Comparison of ENCODE assay signal across 8 mouse cellular contexts in the genomic region with DNA sequence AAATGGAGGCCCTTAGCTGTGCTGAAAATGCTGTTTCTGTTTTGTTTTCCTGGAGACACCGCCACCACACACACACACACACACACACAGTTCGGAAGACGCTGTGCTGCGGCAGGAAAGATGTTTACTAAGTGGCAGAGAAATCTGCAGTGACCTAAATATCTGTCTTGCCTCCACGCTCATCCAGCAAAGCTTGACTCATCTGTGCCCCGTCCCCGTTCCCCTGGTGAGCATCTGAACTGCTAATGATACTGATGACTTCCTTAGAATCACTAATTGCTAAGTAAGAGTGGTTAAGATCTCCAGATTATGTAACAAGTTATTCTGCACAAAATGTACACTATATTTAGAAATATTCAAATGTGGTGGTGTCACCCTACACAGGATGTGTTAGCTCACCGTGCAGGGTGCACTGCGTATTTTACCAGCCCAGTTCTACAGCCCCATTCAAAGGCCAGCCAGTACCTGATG. TPM values are rescaled to one million over a fixed set of nuclear protein-coding genes. Genes with fewer than 3 reads are reported as not detected.
DNase-seq lines count a peak whose midpoint lies in the region; ATAC-seq and TF ChIP-seq lines count a peak whose summit lies in the region.

No protein-coding gene starts in this region.

- peaks cover 77% of the 10 kb centered on the region for H3K4me1 ChIP-seq in hindbrain, embryonic 10.5 days (replicated peaks)
- peaks cover 6% of the 10 kb centered on the region; the same call in 1 of the 2 replicates for H3K4me1 ChIP-seq in hindbrain, embryonic 11.5 days (replicated peaks; ENCODE audit: control insufficient read depth, insufficient read depth, low read length)
- peaks cover 49% of the 10 kb centered on the region for H3K4me1 ChIP-seq in G1E (ENCODE audit: insufficient read depth, low read depth, low read length)
- peaks cover 71% of the 10 kb centered on the region for H3K4me1 ChIP-seq in forebrain, embryonic 16.5 days (replicated peaks; ENCODE audit: control insufficient read depth, insufficient read depth, low read length)
- H3K4me1 ChIP-seq in limb, embryonic 10.5 days, result peaks cover 75% of the 10 kb centered on the region
- H3K4me1 ChIP-seq in neural tube, embryonic 14.5 days (ENCODE audit: control insufficient read depth, insufficient read depth, low read length), result peaks cover 60% of the 10 kb centered on the region

- no peak for TF ChIP-seq CTCF in G1E (IDR thresholded peaks at IDR 0.05; ENCODE audit: low read depth, low read length)

- no peak overlapping the region for H3K4me3 ChIP-seq in hindbrain, embryonic 10.5 days
- no peak overlapping the region for H3K4me3 ChIP-seq in hindbrain, embryonic 11.5 days (ENCODE audit: low read depth, low read length)
- peak overlapping the region; percentile 54; the same call in 1 of the 2 replicates for H3K4me3 ChIP-seq in G1E (ENCODE audit: low read depth, low read length)
- no peak overlapping the region for H3K4me3 ChIP-seq in forebrain, embryonic 16.5 days (replicated peaks; ENCODE audit: low read length)
- H3K4me3 ChIP-seq in limb, embryonic 10.5 days, result peak overlapping the region; percentile 69; the same call in 1 of the 2 replicates
- H3K4me3 ChIP-seq in neural tube, embryonic 14.5 days (ENCODE audit: low read depth, low read length), result no peak overlapping the region

- no peak overlapping the region for H3K4me2 ChIP-seq in hindbrain, embryonic 11.5 days (replicated peaks; ENCODE audit: low read depth, low read length)
- H3K4me2 ChIP-seq in forebrain, embryonic 16.5 days (ENCODE audit: low read length), result peak overlapping the region; percentile 23
- H3K4me2 ChIP-seq in neural tube, embryonic 14.5 days (ENCODE audit: low read depth, low read length), result peak overlapping the region; percentile 16; the same call in 1 of the 2 replicates

- peaks cover 25% of the 10 kb centered on the region for H3K36me3 ChIP-seq in hindbrain, embryonic 10.5 days
- no peaks in the 10 kb centered on the region for H3K36me3 ChIP-seq in hindbrain, embryonic 11.5 days (ENCODE audit: control insufficient read depth, insufficient read depth, low read length)
- H3K36me3 ChIP-seq in G1E (replicated peaks), result peaks cover 67% of the 10 kb centered on the region
- no peaks in the 10 kb centered on the region for H3K36me3 ChIP-seq in forebrain, embryonic 16.5 days (ENCODE audit: control insufficient read depth, insufficient read depth)
- peaks cover 27% of the 10 kb centered on the region for H3K36me3 ChIP-seq in limb, embryonic 10.5 days
- peaks cover 5% of the 10 kb centered on the region; the same call in 1 of the 2 replicates for H3K36me3 ChIP-seq in neural tube, embryonic 14.5 days (ENCODE audit: control insufficient read depth, insufficient read depth, low read length)

- no peak overlapping the region for H3K9ac ChIP-seq in hindbrain, embryonic 11.5 days (ENCODE audit: low read depth, low read length)
- H3K9ac ChIP-seq in forebrain, embryonic 16.5 days (replicated peaks; ENCODE audit: low read depth, low read length), result no peak overlapping the region
- H3K9ac ChIP-seq in neural tube, embryonic 14.5 days (replicated peaks; ENCODE audit: low read depth, low read length), result no peak overlapping the region

- H3K27me3 ChIP-seq in hindbrain, embryonic 10.5 days (ENCODE audit: insufficient read depth, poor library complexity, severe bottlenecking), result no peaks in the 10 kb centered on the region
- no peaks in the 10 kb centered on the region for H3K27me3 ChIP-seq in hindbrain, embryonic 11.5 days (ENCODE audit: control insufficient read depth, insufficient read depth, low read length)
- no peaks in the 10 kb centered on the region for H3K27me3 ChIP-seq in G1E (ENCODE audit: insufficient read depth, low read length)
- no peaks in the 10 kb centered on the region for H3K27me3 ChIP-seq in forebrain, embryonic 16.5 days (replicated peaks; ENCODE audit: control insufficient read depth, insufficient read depth, low read length)
- no peaks in the 10 kb centered on the region for H3K27me3 ChIP-seq in limb, embryonic 10.5 days (ENCODE audit: low read depth, poor library complexity, severe bottlenecking)
- no peaks in the 10 kb centered on the region for H3K27me3 ChIP-seq in neural tube, embryonic 14.5 days (ENCODE audit: control insufficient read depth, insufficient read depth, low read length)

- no peak for DNase-seq in hindbrain, embryonic 10.5 days (ENCODE audit: low spot score)
- no peak for DNase-seq in hindbrain, embryonic 11.5 days (ENCODE audit: low spot score)
- DNase-seq in G1E (ENCODE audit: low spot score), result no peak
- DNase-seq in limb, embryonic 10.5 days (ENCODE audit: low spot score), result no peak
- no peak for DNase-seq in urinary bladder, adult 18-20 months (ENCODE audit: low spot score in 2 of 2)
- no peak for DNase-seq in testis, postnatal 14 days (ENCODE audit: low spot score)

- peak overlapping the region; percentile 93; the same call in 1 of the 2 replicates for H3K27ac ChIP-seq in hindbrain, embryonic 10.5 days
- no peak overlapping the region for H3K27ac ChIP-seq in hindbrain, embryonic 11.5 days (ENCODE audit: low read depth, low read length)
- peak overlapping the region; percentile 81 for H3K27ac ChIP-seq in forebrain, embryonic 16.5 days (ENCODE audit: low read length)
- H3K27ac ChIP-seq in limb, embryonic 10.5 days, result peak overlapping the region; percentile 99
- no peak overlapping the region for H3K27ac ChIP-seq in neural tube, embryonic 14.5 days (ENCODE audit: low read depth, low read length)

- 74% methylated on average over 9 of the region's 9 CpGs for WGBS in hindbrain, embryonic 10.5 days
- WGBS in hindbrain, embryonic 11.5 days, result 74% methylated on average over 9 of the region's 9 CpGs
- WGBS in forebrain, embryonic 16.5 days, result 32% methylated on average over 9 of the region's 9 CpGs
- 77% methylated on average over 9 of the region's 9 CpGs for WGBS in limb, embryonic 10.5 days
- 42% methylated on average over 9 of the region's 9 CpGs for WGBS in neural tube, embryonic 14.5 days

- ATAC-seq in hindbrain, embryonic 11.5 days (ENCODE audit: low FRiP score), result no peak
- no peak for ATAC-seq in G1E (ENCODE audit: extremely low read depth, insufficient number of reproducible peaks, low FRiP score, poor library complexity, severe bottlenecking)
- ATAC-seq in forebrain, embryonic 16.5 days, result no peak
- no peak for ATAC-seq in neural tube, embryonic 14.5 days (ENCODE audit: low read depth)

- no peaks in the 10 kb centered on the region for H3K9me3 ChIP-seq in hindbrain, embryonic 10.5 days
- no peaks in the 10 kb centered on the region for H3K9me3 ChIP-seq in hindbrain, embryonic 11.5 days (ENCODE audit: control insufficient read depth, low read length)
- H3K9me3 ChIP-seq in G1E (replicated peaks), result peaks cover under 1% of the 10 kb centered on the region
- no peaks in the 10 kb centered on the region for H3K9me3 ChIP-seq in forebrain, embryonic 16.5 days (ENCODE audit: control insufficient read depth, low read length)
- no peaks in the 10 kb centered on the region for H3K9me3 ChIP-seq in limb, embryonic 10.5 days (replicated peaks)
- H3K9me3 ChIP-seq in neural tube, embryonic 14.5 days (ENCODE audit: control insufficient read depth, low read length), result no peaks in the 10 kb centered on the region

RNA-seq across cellular contexts. Expression of gene Irf2bp2, which starts 8.2 kb away (rescaled TPM):
- 3.3 and 4.3 TPM in 2 replicates for polyA plus RNA-seq in hindbrain, embryonic 10.5 days (2016; fragmentation: Nextera tagmentation; extraction: Ambion mirVana)
- polyA plus RNA-seq in hindbrain, embryonic 11.5 days (2014; fragmentation: Nextera tagmentation; extraction: Ambion mirVana), result 4.8 and 5.5 TPM in 2 replicates
- total RNA-seq in G1E (2014; fragmentation: Nextera tagmentation), result 231 and 246 TPM in 2 replicates
- total RNA-seq in G1E (2017), result 78.9 and 81.3 TPM in 2 replicates
- polyA plus RNA-seq in G1E (2012), result 101 and 106 TPM in 2 replicates
- polyA plus RNA-seq in forebrain, embryonic 16.5 days (2015; fragmentation: Nextera tagmentation; extraction: Ambion mirVana), result 10.1 and 10.7 TPM in 2 replicates
- 4.2 and 4.5 TPM in 2 replicates for polyA plus RNA-seq in limb, embryonic 10.5 days (2016; fragmentation: Nextera tagmentation; extraction: Ambion mirVana)
- polyA plus RNA-seq in neural tube, embryonic 14.5 days (2014; fragmentation: Nextera tagmentation; extraction: Ambion mirVana), result 8.5 and 8.8 TPM in 2 replicates

Comparison
In these comparisons a context has a peak if more than half of its experiments do, and no peak if none do; other contexts are left out.
1. H3K27ac ChIP-seq: peak in hindbrain, embryonic 10.5 days (single experiment), forebrain, embryonic 16.5 days (single experiment) and limb, embryonic 10.5 days (single experiment); none in hindbrain, embryonic 11.5 days (single experiment) and neural tube, embryonic 14.5 days (single experiment).
2. H3K4me3 ChIP-seq: peak in G1E (single experiment) and limb, embryonic 10.5 days (single experiment); none in hindbrain, embryonic 10.5 days (single experiment), hindbrain, embryonic 11.5 days (single experiment), forebrain, embryonic 16.5 days (single experiment) and neural tube, embryonic 14.5 days (single experiment).